Mouse (Mus musculus) ES-Bruce4 (cell line): ENCODE results near the gene Cwf19l1.

Experiments
- CTCF ChIP-seq: IDR thresholded peaks from one replicate; pipeline ENCODE4 v1.8.1; 2011; ENCODE audit warnings: low read depth, low read length
- EP300 ChIP-seq: IDR thresholded peaks from 2 replicates; pipeline ENCODE4 v1.6.1; 2011; ENCODE audit warnings: low read depth, low read length; ENCODE audit not compliant: insufficient read depth
- POLR2A ChIP-seq: IDR thresholded peaks from one replicate; pipeline ENCODE4 v1.8.1; 2011; ENCODE audit warnings: low read length; ENCODE audit not compliant: insufficient read depth

GRCm38 (mm10) chr19:44148991-44149390 is 13.3 kb upstream of the Cwf19l1 start:
- no peak for TF ChIP-seq CTCF
- TF ChIP-seq POLR2A: no peak
- TF ChIP-seq EP300: no peak
